Mouse (Mus musculus) forebrain, embryonic 14.5 days (tissue): ENCODE data around the gene Sh2d3c. TPM values are rescaled to one million over a fixed set of nuclear protein-coding genes. Genes with fewer than 3 reads are reported as not detected.

Experiments used
- ATAC-seq: fragments of 200-750 bp; cut with Nextera tagmentation; 2 replicates; pipeline ENCODE4 v1.8.0; 2017; ENCODE audit warnings: mild to moderate bottlenecking, moderate library complexity
- DNase-seq: peaks from one replicate; pipeline ENCODE4 v3.0.0-alpha.2; 2015; ENCODE audit warnings: low spot score
- H3K27ac ChIP-seq: fragments of 300-500 bp; sonication (generic); 2 replicates; pipeline ENCODE4 v1.5.1; 2014; ENCODE audit warnings: low read depth, mild to moderate bottlenecking, control low read depth, low read length, moderate library complexity
- H3K27me3 ChIP-seq: fragments of 300-500 bp; sonication (generic); replicated peaks from 2 replicates; pipeline ENCODE4 v1.6.1; 2014; ENCODE audit warnings: low read length, control low read depth, mixed read lengths; ENCODE audit not compliant: control insufficient read depth, insufficient read depth
- H3K36me3 ChIP-seq: fragments of 300-500 bp; sonication (generic); 2 replicates; pipeline ENCODE4 v1.6.1; 2014; ENCODE audit warnings: low read length, control low read depth; ENCODE audit not compliant: control insufficient read depth, insufficient read depth
- H3K4me1 ChIP-seq: fragments of 300-500 bp; sonication (generic); 2 replicates; pipeline ENCODE4 v1.6.1; 2014; ENCODE audit warnings: antibody characterized with exemption, low read length, control low read depth; ENCODE audit not compliant: control insufficient read depth, insufficient read depth
- H3K4me2 ChIP-seq: fragments of 300-500 bp; sonication (generic); 2 replicates; pipeline ENCODE4 v1.6.1; 2014; ENCODE audit warnings: mild to moderate bottlenecking, control low read depth, low read length
- H3K4me3 ChIP-seq: fragments of 300-500 bp; sonication (generic); 2 replicates; pipeline ENCODE4 v1.5.1; 2014; ENCODE audit warnings: low read depth, low read length, control low read depth
- H3K9ac ChIP-seq: fragments of 300-500 bp; sonication (generic); 2 replicates; pipeline ENCODE4 v1.6.1; 2014; ENCODE audit warnings: mild to moderate bottlenecking, low read length, control low read depth, moderate library complexity
- H3K9me3 ChIP-seq: fragments of 300-500 bp; sonication (generic); replicated peaks from 2 replicates; pipeline ENCODE4 v1.6.1; 2016; ENCODE audit warnings: low read length, control low read depth, mixed read lengths; ENCODE audit not compliant: control insufficient read depth
- WGBS: fragments of 180-500 bp; shearing (Covaris S2); extraction: QIAGEN DNeasy Blood & Tissue Kit; methylation state at CpG from one replicate; pipeline ENCODE4 v1.1.7; 2014; 5-methylcytosine and 5-hydroxymethylcytosine counted together
- polyA plus RNA-seq: library from polyadenylated mRNA; unstranded; fragments of >200 nt; fragmentation: Nextera tagmentation; extraction: Ambion mirVana; gene quantifications from 2 replicates; pipeline ENCODE4 v1.2.1, GENCODE M21; 2014

Sh2d3c gene
- polyA plus RNA-seq, 1 experiment from 2014 or later, result 25.8 TPM

DNA sequence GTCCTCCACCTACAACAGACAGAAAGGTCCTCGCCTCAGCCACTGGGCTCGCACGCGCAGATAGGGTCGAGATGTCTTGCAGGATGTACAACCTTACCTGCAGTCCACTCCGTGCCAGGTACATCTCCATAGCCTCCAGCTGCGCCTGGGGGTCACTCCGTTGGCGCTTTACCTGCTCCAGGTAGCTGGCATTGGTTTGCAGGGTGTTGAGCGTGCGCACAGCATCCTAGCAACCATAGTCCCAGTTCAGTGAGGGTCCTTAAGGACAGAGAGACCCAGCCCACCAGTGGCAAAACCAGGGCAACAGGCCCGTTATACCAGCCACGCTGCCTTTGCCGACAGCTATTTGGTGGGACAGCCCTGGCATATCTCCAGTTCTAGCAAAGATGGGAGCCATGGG, 28.4 kb upstream of the Sh2d3c start:
- ATAC-seq (no peak), DNase-seq (no peak)
- Histone ChIP-seq H3K27me3 (no peaks in the 10 kb centered on the region), H3K4me2 (no peak overlapping the region), H3K9me3 (no peaks in the 10 kb centered on the region), H3K27ac (no peak overlapping the region), H3K36me3 (peaks cover 3% of the 10 kb centered on the region; the same call in 1 of the 2 replicates), H3K9ac (no peak overlapping the region), H3K4me3 (no peak overlapping the region), H3K4me1 (peaks cover 6% of the 10 kb centered on the region; the same call in 1 of the 2 replicates)
- 91% methylated on average over 14 of the region's 14 CpGs for WGBS

- Histone ChIP-seq H3K4me3 (peak overlapping the region; percentile 71), H3K4me1 (peaks cover 6% of the 10 kb centered on the region; the same call in 1 of the 2 replicates), H3K4me2 (peak overlapping the region; percentile 90), H3K27me3 (no peaks in the 10 kb centered on the region), H3K9me3 (no peaks in the 10 kb centered on the region), H3K36me3 (no peaks in the 10 kb centered on the region), H3K27ac (no peak overlapping the region), H3K9ac (peak overlapping the region; percentile 87)
- ATAC-seq (no peak), DNase-seq (no peak)
- 17% methylated on average over 7 of the region's 7 CpGs for WGBS
Measured at GRCm38 (mm10) chr2:32693282-32693681, 27.6 kb upstream of the Sh2d3c start.

GRCm38 (mm10) chr2:32693823-32694411, 26.9 kb upstream of the Sh2d3c start:
- Histone ChIP-seq H3K9me3 (no peaks in the 10 kb centered on the region), H3K36me3 (no peaks in the 10 kb centered on the region), H3K4me3 (peak overlapping the region; percentile 71), H3K4me2 (peak overlapping the region; percentile 90), H3K9ac (peak overlapping the region; percentile 87), H3K27ac (peak overlapping the region; percentile 70), H3K4me1 (peaks cover 6% of the 10 kb centered on the region; the same call in 1 of the 2 replicates), H3K27me3 (no peaks in the 10 kb centered on the region)
- WGBS, result under 1% methylated on average over 51 of the region's 51 CpGs
- ATAC-seq, result peak; percentile 100
- DNase-seq, result peak; percentile 99

DNA sequence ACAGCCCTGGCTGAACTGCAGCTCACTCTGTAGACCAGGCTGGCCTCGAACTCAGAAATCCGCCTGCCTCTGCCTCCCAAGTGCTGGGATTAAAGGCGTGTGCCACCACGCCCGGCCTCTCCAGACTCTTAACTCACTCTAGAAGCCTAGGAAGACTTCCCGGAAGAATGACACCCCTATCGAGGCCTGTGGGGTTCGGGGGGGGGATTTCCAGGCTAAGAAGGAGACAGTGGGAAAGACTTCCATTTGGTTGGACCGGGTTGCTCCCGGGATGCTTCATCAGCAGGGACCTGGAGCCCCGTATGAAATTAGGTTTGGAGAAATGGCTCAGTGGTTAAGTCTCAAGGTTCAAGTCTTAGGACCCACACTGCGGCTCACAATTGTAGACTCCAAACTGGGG, 26.2 kb upstream of the Sh2d3c start:
- no peak for ATAC-seq
- Histone ChIP-seq H3K4me1 (peaks cover 6% of the 10 kb centered on the region; the same call in 1 of the 2 replicates), H3K4me2 (peak overlapping the region; percentile 90), H3K27ac (no peak overlapping the region), H3K36me3 (no peaks in the 10 kb centered on the region), H3K27me3 (no peaks in the 10 kb centered on the region), H3K9ac (peak overlapping the region; percentile 57; the same call in 1 of the 2 replicates), H3K9me3 (no peaks in the 10 kb centered on the region), H3K4me3 (peak overlapping the region; percentile 71; the same call in 1 of the 2 replicates)
- 89% methylated on average over 12 of the region's 12 CpGs for WGBS
- no peak for DNase-seq

GRCm38 (mm10) chr2:32699680-32700079, 21.2 kb upstream of the Sh2d3c start:
- DNase-seq (no peak), ATAC-seq (no peak)
- Histone ChIP-seq H3K27ac (no peak overlapping the region), H3K27me3 (no peaks in the 10 kb centered on the region), H3K4me2 (no peak overlapping the region), H3K4me3 (no peak overlapping the region), H3K36me3 (peaks cover 23% of the 10 kb centered on the region), H3K4me1 (no peaks in the 10 kb centered on the region), H3K9me3 (no peaks in the 10 kb centered on the region), H3K9ac (no peak overlapping the region)
- 91% methylated on average over 6 of the region's 6 CpGs for WGBS

DNA sequence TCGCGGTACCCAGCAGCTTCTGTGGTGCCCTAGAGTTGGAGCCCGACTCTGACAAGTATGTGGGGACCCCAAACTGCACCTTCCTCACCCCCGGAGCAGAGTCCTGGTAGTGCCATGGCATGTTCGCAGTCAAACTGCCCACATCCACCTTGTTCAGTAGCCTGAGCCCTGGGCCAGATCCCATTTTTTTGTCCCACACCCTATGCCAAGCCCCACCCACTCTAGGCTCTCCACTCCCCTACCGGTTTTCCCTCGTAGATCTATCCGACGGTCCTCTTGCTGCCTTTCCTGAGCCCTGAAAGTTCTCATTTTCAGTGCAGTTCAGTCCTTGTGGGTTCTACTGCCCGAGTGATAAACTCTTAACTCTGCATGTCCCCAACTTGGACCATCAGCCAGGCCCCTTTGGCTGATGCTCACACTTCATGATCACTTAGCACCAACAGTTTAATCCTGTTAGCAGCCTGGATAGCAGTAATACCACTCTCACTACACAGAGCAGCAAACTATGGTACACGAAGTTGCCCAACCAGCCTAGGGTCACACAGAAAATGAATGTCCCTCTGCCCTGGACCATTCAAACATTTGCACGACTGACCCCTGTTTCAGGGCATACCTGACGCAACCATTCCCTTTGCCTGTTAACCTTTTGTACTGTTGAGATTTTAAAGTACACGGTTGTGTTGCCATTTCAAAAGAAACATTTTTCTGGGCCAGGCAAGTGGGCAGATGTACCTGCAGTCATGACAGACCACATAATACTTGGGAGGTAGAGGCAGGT, 19.7 kb upstream of the Sh2d3c start:
- H3K36me3 ChIP-seq, result peaks cover 36% of the 10 kb centered on the region
- no peak overlapping the region for H3K27ac ChIP-seq
- DNase-seq (no peak), ATAC-seq (no peak)
- H3K4me3 ChIP-seq, result no peak overlapping the region
- WGBS, result 89% methylated on average over 14 of the region's 14 CpGs
- H3K9me3 ChIP-seq, result no peaks in the 10 kb centered on the region
- H3K27me3 ChIP-seq, result no peaks in the 10 kb centered on the region
- H3K4me1 ChIP-seq, result no peaks in the 10 kb centered on the region
- H3K4me2 ChIP-seq, result no peak overlapping the region
- H3K9ac ChIP-seq, result no peak overlapping the region

- Histone ChIP-seq H3K9ac (no peak overlapping the region), H3K27me3 (no peaks in the 10 kb centered on the region), H3K9me3 (no peaks in the 10 kb centered on the region), H3K27ac (no peak overlapping the region), H3K4me2 (no peak overlapping the region), H3K4me3 (no peak overlapping the region), H3K36me3 (peaks cover 55% of the 10 kb centered on the region), H3K4me1 (no peaks in the 10 kb centered on the region)
- ATAC-seq, result no peak
- WGBS, result 93% methylated on average over 8 of the region's 8 CpGs
- no peak for DNase-seq
Measured at GRCm38 (mm10) chr2:32703046-32703445, 17.8 kb upstream of the Sh2d3c start.

GRCm38 (mm10) chr2:32704021-32704421, 16.8 kb upstream of the Sh2d3c start, which contains the start of gene Fpgs:
Gene Fpgs, minus strand, starts transcription at chr2:32704145.
- no peak within 1 kb of the TSS for H3K4me2 ChIP-seq
- no peak within 1 kb of the TSS for H3K9ac ChIP-seq
- no peaks in the 10 kb centered on the region for H3K9me3 ChIP-seq
- 81% methylated on average over 2 of the region's 2 CpGs for WGBS
- no peak for ATAC-seq
- peaks cover 64% of the 10 kb centered on the region for H3K36me3 ChIP-seq
- no peaks in the 10 kb centered on the region for H3K27me3 ChIP-seq
- no peak within 1 kb of the TSS for H3K27ac ChIP-seq
- no peak for DNase-seq
- H3K4me1 ChIP-seq, result no peaks in the 10 kb centered on the region
- H3K4me3 ChIP-seq, result no peak within 1 kb of the TSS

DNA sequence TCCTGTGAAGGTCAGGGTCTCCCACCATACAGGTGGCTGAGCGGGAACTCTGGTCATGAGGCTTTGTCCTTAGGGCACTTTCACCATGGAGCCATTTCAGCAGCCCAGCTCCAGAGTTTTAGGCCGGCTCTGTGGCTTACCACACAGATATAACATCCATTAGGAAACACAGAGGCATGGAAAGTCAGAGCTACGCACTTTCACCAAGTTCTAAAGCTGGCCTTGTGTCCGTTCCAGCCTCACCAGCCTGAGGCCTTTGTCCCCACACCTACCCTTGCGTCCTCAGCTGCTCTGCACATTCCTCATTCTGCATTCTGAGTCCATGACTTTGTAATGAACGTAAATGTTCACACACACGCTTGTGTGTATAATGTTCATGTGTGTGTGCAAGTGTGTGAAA, 15.8 kb upstream of the Sh2d3c start:
- peaks cover 74% of the 10 kb centered on the region for H3K36me3 ChIP-seq
- H3K9ac ChIP-seq, result no peak overlapping the region
- no peaks in the 10 kb centered on the region for H3K9me3 ChIP-seq
- no peaks in the 10 kb centered on the region for H3K4me1 ChIP-seq
- no peaks in the 10 kb centered on the region for H3K27me3 ChIP-seq
- ATAC-seq (no peak), DNase-seq (no peak)
- H3K4me2 ChIP-seq, result no peak overlapping the region
- 94% methylated on average over 7 of the region's 7 CpGs for WGBS
- H3K4me3 ChIP-seq, result no peak overlapping the region
- H3K27ac ChIP-seq, result no peak overlapping the region
